Mouse (Mus musculus) v-Abl transformed pro-B cells (cell line): ENCODE results near the gene As3mt.

Source experiments
- in situ Hi-C, 2 experiments: fragments of 400-800 bp; cut with MboI; formaldehyde crosslinking; loops; one replicate each; pipeline ENCODE4 v1.15.1; 2025; ENCODE audit not compliant: unreplicated experiment in 2 of 2

As3mt gene

DNA sequence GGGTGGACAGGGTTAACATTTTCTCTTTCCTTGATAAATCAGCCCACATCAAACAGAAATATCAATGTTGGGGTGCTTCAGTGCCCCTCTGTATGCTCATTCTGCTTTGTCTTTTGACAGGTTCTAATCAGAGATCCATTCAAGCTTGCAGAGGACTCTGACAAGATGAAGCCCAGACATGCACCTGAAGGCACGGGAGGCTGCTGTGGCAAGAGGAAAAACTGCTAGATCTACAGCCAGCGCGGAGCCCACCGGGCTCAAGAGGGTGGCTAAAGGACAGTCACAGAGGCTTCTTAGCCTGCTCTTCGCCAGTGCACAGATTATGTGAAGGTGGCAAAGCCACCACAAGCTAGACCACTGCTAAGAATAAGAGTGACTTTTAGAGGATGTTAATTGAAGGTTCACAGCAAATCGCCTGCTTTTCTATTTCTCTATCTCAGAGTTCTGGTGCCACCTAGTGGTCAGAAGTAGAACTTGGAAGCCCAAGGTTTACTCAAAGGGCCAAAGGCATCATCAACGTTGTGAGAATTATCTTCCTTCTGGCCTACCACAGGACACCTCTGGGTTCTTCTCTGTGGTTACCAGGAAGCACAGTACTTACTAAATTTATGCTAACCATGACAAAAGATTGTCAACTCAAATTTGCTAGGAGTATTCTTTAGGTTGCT is 33.2 kb downstream of the As3mt start:
- in situ Hi-C loops: loop anchor here (5.0 to 25.0 kb wide), 7 partner anchors 63 to 628 kb away; no protein-coding TSS in a partner anchor

DNA sequence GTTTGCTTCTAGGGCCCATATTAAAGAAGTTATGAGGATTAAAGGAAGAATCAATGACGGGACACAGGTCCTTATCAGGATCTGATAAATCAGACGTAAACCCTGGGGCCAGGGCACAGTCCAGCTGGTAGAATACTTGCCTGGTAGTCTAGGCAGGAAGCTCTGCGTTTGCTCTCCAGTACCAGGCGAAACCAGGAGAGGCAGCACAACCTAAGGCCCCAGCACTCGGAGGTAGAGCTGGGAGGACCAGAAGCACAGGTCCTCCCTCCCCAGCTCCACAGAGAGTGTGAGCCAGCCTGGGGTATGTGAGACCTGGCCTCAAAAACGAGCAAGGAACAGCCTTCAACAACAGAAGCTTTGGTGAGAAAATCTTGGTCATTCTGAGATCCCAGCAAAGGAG is 34.3 kb downstream of the As3mt start:
- in situ Hi-C loops: loop anchor here (5.0 to 25.0 kb wide), 7 partner anchors 64 to 629 kb away; no protein-coding TSS in a partner anchor

DNA sequence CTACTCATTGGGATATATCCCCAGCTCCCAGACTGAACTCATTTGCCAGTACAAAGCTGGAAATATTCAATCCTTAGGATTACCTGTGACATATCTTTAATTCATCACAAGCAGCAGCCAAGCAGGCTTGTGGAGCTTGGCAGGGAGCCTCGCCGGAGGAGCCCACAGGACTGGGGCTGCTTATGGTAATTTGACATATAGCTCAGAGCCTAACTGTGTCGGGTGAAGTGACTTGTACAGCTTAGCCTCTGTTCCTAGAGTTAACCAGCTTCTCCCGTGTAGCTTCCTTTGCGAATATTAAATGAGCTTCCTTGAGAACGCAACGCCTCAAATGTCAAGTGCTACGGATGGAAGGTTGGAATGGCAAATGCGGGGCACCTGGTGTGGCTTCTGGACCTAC is 37.4 kb downstream of the As3mt start:
- in situ Hi-C loops: loop anchor here (5.0 to 25.0 kb wide), 7 partner anchors 67 to 632 kb away; no protein-coding TSS in a partner anchor

DNA sequence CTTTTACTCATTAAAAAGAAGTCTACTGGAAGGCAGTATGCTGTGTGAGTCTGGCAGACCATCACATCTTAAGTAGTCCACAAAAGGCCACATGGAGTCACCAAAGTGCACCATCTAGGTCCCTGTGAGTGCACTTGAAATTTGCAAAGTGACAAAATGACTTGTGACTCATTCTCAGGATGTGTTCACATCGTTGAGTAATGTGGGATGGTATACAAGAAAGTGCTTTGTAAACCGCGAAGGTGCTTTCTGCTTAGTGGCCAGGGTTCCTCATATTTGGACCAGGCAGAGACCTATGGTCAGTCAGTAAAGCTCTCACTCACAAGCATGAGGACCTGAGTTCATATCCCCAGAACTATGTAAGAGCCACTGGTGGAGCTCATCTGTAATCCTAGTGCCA is 40.5 kb downstream of the As3mt start:
- in situ Hi-C loops: loop anchor here (10.0 to 25.0 kb wide), 5 partner anchors 310 to 635 kb away; no protein-coding TSS in a partner anchor

DNA sequence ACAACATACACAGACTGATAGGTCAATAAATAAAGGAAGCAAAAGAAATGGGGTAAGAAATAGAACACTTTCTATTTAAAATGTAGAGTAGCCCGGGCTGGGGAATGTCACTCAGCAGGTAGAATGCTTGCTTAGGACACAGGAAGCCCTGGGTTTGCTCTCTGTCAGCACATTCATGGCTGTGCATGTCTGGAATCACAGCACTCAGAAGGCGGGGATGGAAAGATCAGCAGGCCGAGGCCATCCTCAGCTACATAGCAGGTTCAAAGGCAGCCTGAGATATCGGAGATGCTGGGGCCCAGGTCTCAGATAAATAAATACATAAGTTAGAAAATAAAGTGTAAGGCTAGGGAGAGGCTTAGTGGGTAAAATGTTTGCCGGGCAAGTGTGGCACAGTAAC is 45.0 kb downstream of the As3mt start:
- in situ Hi-C loops: no loop called here

DNA sequence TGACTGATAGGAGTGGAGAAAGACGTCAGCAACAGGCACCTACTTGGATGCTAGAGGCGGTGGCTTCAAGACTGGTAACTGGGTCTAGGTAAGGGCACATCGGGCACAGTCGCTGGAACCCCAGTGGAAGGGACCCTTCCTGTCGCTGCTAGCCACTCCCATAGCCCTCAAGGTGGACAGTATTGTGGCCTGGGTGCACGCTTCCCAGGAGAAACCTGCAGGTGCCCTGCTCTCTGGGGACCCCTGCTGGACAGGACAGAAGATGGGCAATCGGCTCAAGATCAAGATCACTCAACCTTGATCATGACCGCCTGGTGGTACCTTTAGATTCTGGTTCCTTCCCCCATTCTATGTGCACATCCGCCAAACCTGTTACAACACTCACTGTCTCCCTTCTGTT is 47.8 kb downstream of the As3mt start:
- in situ Hi-C loops: no loop called here

DNA sequence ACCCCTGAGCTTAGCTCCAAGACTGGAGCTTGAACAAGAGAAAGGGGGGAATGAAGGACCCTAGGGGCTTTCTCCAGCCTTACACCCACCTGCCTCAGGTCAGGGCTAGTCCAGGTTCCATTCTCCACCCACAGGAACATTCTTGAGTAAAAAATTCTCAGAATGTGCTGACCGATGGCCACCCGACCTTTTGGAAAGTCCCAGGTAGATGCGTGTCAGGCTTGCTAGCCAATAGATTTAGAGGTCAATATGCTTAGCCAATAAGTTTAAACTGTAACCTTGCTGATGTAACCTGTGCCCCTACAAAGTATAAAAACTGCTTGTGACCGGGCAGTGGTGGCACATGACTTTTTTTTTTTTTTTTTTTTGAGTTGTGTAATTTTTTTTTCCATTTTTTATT is 49.0 kb downstream of the As3mt start:
- in situ Hi-C loops: no loop called here

DNA sequence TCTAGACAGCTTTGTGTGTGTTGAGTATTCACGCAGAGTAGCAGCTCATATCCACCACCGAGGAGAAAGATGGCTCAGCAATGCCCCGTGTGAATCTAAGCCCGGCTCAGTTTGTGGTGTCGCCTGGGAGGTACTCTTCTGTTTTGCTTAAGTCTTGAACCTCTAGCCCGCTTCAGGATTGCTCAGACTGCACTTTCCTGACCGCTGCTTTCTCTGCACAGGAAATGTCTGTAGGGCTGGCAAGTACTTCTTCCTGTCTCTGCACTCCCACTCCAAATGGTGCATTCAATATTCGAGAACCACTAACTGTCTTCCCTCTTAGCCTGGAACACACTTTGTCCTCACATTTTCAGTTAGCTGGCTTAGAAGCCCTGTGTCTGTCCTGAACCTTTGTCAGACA is 51.8 kb downstream of the As3mt start:
- in situ Hi-C loops: no loop called here

DNA sequence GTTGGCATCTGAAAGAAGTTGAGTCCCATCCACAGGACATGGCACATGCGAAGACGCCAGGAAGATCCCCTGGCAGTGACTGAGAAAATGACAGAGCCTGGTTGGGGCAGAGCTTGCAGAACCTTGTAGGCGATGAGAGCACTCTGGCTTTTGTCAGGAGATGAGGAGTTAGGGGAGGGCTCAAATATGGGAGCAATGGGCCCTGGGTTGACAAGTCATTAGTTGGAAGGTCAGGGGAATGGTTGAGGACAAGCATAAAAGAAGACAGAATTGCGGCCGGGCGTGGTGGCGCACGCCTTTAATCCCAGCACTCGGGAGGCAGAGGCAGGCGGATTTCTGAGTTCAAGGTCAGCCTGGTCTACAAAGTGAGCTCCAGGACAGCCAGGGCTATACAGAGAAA is 52.7 kb downstream of the As3mt start:
- in situ Hi-C loops: loop anchor here (5.0 kb wide), 4 partner anchors 107 to 412 kb away; no protein-coding TSS in a partner anchor

DNA sequence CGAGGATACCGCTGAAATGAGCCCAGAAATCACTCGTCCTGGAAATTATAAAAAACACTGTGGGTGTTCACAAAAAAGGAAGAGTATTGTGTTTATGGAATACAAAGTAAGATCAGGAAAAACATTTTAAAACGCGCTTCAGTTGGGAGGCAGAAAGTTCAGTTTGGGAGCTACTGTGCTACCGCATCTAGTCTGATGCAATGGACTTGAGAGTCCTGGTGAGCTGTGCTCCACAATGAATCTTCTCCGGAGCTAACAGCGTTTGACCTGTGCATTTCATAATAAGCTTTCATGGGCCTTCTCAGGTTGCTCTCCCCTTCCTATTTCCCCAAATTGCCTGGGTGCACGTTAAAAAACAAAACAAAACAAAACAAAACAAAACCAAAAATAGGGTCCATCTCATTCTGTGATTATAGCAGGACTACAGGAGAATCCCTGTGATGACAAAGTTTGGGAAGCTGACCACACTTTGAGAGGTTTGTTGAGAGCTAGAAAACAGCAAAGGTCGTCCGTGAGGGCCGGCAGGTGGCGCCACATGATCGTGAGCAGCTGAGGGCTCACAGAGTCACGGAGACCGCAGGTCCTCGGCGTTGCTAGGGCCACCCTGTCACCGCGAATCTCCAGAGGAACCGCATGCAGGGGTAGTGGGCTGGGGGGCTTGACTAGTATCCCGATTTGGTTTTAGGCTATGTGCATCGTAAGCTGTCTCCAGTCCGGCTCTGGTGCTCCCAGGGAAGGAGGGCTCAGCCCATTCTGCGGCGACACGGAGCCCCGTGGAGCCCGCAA is 53.3 kb downstream of the As3mt start:
- in situ Hi-C loops: loop anchor here (5.0 kb wide), 4 partner anchors 107 to 412 kb away; no protein-coding TSS in a partner anchor

DNA sequence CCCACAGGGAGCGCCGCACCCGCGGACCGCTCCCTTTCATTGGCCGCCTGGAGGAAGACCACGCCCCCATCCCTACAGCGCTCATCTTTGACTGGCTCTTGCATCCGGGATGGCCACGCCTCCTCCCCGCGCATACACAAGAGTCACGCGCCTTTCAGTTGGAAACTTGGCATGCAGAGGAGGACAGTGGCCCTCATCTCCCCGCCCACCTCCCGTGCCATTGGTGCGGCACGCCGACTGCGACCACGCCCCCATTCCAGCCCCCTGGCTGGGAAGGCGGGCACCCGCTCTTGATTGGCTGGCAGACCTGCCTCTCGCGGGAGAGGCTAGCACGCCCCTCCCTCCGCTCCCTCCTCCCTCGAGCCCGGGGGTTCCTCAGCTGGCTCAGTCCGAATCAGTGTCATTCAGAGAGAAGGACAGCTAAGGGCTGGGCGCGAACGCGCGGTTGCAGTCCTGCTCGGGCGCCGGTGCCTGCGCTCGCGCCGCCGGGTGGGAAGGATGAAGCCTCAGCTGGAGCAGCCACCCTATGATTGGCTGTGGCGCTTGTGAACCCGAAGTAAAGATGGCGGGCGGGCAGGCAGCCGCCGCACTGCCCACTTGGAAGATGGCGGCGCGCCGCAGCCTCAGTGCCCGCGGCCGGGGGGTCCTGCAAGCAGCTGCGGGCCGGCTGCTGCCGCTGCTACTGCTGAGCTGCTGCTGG is 54.1 kb downstream of the As3mt start, which contains the start of gene Cnnm2:
Cnnm2 (plus strand) TSS at position 350 of the 700 bp plus-strand sequence.
- in situ Hi-C loops: loop anchor here (5.0 kb wide), 4 partner anchors 106 to 411 kb away; no protein-coding TSS in a partner anchor

DNA sequence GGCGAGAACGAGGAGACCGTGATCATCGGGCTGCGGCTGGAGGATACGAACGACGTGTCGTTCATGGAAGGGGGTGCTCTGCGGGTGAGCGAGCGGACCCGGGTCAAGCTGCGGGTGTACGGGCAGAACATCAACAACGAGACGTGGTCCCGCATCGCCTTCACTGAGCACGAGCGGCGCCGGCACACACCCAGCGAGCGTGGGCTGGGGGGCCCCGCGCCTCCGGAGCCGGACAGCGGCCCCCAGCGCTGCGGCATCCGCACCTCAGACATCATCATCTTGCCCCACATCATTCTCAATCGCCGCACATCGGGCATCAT is 54.7 kb downstream of the As3mt start:
- in situ Hi-C loops: loop anchor here (5.0 kb wide), 4 partner anchors 105 to 410 kb away; no protein-coding TSS in a partner anchor

DNA sequence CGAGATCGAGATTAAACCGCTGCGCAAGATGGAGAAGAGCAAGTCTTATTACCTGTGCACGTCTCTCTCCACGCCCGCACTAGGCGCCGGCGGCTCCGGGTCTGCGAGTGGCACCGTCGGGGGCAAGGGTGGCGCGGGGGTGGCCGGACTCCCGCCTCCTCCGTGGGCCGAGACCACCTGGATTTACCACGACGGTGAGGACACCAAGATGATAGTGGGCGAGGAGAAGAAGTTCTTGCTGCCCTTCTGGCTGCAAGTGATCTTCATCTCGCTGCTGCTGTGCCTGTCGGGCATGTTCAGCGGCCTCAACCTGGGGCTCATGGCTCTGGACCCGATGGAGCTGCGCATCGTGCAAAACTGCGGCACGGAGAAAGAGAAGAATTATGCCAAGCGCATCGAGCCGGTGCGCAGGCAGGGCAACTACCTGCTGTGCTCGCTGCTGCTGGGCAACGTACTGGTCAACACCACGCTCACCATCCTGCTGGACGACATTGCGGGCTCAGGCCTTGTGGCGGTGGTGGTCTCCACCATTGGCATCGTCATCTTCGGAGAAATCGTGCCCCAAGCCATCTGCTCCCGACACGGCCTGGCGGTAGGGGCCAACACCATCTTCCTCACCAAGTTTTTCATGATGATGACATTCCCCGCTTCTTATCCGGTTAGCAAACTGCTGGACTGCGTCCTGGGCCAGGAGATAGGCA is 55.2 kb downstream of the As3mt start:
- in situ Hi-C loops: loop anchor here (5.0 kb wide), 4 partner anchors 105 to 410 kb away; no protein-coding TSS in a partner anchor

DNA sequence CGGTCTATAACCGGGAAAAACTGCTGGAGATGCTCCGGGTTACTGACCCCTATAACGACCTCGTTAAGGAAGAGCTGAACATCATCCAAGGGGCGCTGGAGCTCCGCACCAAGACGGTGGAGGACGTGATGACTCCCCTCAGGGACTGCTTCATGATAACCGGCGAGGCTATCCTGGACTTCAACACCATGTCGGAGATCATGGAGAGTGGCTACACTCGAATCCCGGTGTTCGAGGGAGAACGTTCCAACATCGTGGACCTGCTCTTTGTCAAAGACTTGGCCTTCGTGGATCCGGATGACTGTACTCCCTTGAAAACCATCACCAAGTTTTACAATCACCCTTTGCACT is 55.7 kb downstream of the As3mt start:
- in situ Hi-C loops: loop anchor here (5.0 kb wide), 4 partner anchors 104 to 409 kb away; no protein-coding TSS in a partner anchor

DNA sequence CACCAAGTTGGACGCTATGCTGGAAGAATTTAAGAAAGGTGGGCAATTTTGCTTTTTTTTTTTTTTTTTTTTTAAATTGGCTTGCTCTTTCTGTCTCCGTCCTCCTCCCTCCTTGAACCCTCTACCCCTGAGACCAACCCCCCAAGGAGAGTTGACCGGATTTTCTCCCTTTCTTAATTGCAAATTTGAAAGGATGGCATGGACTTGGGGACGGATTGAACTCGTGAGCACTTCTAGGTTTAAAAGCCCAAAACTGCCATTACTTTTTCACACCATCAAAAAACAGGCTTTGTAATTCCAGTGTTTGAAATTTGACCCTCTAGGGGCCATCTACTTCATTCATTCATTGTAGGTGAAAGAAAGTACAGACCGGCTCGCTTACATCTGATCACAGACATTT is 56.1 kb downstream of the As3mt start:
- in situ Hi-C loops: loop anchor here (5.0 kb wide), 4 partner anchors 104 to 409 kb away; no protein-coding TSS in a partner anchor

DNA sequence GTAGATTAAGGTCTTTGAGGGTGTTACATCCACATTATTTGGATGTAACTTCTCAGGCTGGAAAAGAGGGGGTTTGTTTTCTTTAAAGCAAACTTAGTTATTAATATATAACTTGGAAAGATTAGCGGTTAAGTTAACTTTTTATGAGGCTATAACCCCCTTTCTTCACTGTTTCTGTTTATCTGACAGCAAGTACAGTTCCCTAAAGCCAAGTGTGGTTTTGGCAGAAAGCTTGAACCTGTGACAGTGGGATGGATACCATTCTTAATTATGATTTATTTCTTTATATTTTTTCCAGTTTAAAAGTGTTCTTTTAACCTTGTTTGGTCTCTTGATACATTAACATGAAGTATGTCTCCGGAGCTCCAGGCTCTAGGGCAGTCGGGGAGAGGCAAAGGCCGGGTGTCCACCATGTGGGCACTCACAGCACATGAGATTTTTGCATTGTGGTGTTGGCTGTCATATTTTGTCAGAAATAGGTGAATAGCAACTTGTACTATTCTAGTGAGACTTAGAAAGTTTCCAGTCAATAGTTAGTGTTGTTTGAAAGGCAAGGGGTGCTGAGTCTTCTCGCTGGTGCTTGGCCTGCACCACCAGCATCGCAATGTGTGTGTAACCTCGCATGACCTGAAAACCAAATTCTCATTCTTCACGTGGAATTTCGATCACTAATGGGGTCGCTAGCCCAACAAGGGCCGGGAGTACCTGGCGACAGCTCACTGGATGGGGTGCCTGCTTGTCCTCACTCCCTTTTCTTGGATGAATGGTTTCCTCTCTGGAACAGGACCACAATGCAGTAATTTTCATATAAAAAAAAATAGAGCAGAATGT is 56.9 kb downstream of the As3mt start:
- in situ Hi-C loops: loop anchor here (5.0 kb wide), 4 partner anchors 103 to 408 kb away; no protein-coding TSS in a partner anchor

DNA sequence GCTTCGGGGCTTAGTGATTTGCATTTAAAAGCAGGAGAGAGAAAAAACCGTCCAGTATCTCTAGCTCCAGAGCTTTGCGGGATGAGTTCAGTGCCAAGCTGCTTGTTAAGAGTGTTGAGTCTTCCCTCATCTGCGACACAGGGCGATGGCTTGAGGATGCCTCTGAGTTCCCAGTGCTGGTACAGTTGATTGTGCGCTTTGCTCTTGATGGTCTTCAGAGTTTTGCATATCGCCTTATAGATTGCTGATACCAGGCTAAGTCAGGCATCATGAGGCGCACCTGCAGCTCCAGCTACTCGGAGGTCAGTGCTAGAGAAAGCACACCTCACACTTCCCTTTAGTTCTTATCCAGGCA is 57.5 kb downstream of the As3mt start:
- in situ Hi-C loops: loop anchor here (5.0 kb wide), 4 partner anchors 103 to 408 kb away; no protein-coding TSS in a partner anchor

DNA sequence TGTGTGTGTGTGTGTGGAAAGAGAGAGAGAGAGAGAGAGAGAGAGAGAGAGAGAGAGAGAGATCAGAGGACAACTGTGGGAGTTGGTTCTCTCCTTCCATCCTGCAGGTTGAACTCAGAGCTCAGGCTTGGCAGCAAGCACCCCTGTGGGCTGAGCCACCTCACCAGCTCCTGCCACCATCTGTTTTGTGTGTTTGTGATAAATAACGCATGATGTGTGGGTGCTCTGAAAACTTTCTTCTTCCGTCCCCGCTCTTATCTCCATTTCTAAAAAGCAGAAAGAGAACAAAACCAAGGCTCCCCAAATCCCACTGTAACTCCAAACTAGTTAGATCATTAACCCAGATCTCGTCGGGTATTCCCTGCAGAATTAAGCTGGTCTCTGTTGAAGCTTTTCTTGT is 58.9 kb downstream of the As3mt start:
- in situ Hi-C loops: no loop called here

DNA sequence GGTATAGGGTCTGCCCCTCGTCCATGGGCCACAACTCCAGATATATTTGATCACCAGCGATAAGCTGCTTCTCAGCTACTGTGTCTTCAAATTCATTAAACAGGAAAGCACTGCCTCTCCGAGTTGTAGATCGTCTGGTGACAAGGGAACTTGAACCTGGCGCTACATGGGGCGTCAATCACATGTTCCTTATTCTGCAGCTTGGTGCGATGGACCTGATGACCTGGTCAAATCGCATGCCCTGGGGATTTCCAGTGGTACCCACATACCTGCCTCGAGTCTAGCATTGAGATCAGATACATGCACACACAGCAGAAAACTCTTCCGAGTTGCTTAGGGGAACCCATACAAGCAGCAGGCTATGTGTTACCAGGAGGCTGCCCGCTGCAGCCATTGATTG is 62.5 kb downstream of the As3mt start:
- in situ Hi-C loops: no loop called here
